Mouse (Mus musculus): ENCODE measurements around the gene Rassf1.

Gene Rassf1

DNA sequence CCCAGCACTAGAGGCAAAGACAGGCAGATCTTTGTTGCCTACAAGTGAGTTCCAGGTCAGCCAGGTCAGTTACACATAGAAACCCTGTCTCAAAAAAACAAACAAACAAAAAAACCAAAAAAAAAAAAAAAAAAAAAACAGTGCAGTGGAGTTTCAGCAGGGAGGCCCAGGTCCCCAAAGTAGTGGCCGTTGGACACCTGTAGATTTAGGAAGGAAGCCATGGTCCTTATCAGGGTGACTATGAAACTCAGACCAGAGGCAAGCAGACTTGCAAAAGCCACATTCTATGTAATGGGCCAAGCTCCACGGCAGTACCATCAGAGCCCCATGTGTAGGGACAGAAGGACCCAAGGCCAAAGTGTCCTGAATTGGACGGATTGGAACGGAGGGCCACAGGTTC lies 30.2 kb downstream of the Rassf1 start:
- no peak for DNase-seq (ENCODE audit: low spot score in 2 of 2)

DNA sequence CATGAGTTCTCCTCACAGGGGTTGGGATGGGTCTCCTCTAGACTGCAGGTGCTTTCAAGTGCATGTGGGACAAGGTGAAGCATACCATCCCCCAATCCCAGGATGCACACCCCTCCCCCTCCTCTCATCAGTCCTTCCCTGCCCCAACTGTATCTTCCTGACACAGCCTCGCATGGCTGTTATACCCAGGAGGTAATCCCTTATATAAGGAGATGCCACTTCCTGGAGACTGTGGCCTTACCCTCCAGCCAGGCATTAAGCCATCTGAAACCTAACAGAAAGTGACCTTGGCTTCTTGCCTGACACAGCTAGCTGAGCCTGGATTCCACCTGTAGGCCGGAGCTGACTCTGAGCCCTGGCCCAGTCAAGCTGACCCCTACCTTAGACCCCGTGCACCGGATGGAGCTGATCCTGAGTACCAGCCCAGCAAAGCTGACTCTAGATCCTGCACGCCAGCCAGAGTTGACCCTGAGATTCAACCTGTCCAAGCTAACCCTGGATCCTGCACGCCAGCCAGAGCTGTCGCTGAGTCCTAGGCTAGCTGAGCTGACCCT lies 31.2 kb downstream of the Rassf1 start:
- no peak for DNase-seq (ENCODE audit: low spot score in 2 of 2)

DNA sequence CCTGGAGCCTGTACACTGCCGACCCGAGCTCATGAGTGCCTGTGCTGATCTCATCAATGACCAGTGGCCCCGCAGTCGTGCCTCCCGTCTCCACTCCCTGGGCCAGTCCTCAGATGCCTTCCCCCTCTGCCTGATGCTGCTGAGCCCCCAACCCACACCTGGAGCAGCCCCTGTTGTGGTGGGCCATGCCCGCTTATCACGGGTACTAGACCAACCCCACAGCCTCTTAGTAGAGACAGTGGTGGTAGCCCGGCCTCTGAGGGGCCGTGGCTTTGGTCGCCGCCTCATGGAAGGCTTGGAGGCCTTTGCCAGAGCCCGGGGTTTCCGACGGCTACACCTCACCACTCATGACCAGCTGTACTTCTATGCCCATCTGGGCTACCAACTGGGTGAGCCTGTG lies 31.8 kb downstream of the Rassf1 start:
- DNase-seq (ENCODE audit: low spot score in 2 of 2): no peak

DNA sequence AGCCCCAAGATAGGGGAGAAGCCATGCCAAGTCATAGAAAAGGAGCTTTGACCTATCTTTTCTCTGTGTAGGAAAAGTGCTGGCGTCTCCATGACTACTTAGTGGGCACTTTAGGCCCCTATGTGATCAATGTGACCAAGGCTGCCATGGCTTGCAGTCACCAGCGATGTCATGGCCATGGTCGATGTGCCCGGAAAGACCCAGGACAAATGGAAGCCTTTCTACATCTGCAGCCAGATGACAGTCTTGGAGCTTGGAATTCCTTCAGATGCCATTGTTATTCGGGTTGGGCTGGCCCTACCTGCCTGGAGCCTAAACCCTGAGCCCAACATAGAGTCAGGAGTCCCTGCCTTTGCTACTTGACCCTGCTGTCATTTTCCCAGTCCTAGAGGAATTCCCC lies 35.1 kb downstream of the Rassf1 start:
- no peak for DNase-seq (ENCODE audit: low spot score in 2 of 2)

DNA sequence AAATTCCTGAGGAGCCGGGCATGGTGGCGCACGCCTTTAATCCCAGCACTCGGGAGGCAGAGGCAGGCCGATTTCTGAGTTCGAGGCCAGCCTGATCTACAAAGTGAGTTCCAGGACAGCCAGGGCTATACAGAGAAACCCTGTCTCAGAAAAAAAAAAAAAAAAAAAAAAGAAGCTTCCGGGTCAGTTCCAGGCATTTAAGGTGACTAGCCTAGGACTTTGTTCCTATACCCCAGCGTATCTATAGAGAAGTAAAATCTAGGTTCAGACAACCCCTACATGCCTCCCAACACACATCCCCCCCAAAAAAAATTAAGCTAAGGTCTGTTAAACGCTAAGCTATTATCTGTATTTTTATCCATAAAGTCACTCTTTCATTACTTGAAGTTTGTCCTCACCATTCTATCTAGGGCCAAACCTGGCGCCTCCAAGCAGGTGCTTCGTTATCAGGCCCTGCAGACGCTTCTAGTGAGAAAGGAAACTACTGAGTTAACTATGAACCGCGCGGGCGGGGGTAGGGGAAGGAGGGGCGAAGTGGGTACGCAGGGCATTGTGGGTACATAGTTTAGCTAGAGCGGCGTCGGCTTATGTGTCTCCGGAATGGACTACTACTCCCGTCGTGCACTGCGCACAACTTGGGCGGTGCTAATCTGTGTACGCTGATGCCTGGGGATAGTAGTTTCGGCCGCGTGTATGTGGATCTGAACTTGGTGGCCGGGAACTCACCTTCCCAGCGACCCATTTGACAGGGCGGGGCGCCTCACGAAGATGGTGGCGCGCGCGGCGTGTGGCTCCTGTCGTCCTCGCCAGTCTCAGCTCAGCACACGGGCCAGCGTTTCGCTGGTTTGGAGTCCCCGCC lies 35.8 kb downstream of the Rassf1 start, which contains the start of gene Ifrd2:
Gene Ifrd2 (plus strand): TSS at position 669 of the 859 bp plus-strand sequence.
- peak; percentile 92 to 95 for DNase-seq (ENCODE audit: low spot score in 2 of 2)

DNA sequence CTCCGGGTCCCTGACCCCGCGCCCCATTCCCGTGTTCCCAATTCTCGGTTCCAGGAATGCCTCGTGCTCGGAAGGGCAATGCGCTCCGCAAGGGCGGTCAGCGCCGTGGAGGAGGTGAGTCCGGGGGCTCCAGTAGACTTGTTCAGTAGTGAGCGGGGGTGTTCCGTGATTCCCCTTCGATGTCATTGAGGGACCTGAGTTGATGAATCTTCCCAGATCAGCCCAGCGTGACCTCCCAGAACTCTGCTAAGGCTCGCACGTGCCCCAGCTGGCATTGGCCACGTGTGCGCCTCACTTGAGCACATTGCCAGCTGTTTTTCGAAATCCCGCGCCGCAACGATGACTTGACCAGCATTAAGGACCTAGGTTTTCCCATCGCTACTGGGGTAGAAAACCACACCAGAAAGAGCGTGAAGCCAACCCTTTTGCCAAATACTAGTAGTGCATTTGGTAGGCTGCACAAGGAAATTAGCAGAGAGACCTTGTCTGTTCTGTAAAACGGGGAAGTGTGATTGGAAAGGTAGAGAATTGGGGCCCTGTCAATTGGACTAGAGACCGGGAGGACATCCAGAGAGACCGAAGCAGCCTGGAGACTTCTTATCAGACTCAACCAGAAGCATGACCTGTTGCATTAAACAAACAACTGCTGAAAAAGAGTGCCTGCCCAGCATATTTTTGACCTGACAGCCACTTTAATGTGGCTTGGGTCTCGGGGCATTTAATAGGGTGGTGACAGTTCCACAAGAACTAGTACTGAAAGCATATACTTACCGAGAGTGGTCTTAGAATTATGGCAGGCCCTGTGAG lies 36.7 kb downstream of the Rassf1 start:
- DNase-seq (ENCODE audit: low spot score in 2 of 2): peak in 1 of 2 experiments; percentile 42

DNA sequence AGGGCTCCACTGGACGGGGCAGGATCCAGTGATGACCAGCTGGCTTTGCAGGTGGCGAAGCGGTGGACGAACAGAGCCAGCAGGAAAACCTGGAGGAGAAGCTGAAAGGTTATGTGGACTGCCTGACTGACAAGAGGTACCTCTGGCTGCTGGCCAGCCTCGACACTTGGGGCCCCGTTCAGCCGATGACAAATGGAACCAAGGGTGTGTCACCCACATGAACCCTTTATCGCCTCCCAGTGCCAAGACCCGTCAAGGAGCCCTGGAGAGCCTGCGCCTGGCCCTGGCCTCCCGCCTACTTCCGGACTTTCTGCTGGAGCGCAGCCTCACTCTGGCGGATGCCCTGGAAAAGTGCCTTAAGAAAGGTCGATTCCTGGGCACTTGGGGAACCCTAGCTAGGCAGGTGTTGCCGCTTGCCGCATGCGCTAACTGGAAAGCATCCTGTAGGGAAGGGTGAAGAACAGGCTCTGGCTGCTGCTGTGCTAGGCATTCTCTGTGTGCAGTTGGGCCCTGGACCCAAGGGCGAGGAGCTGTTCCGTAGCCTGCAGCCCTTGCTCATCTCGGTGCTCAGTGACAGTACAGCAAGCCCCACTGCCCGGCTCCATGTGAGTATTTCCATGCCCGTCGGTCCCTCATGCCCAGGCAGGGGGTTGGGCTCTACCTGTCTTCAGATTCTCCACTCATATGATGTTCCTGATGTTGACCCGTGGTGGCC lies 38.9 kb downstream of the Rassf1 start:
- DNase-seq (ENCODE audit: low spot score in 2 of 2): no peak

DNA sequence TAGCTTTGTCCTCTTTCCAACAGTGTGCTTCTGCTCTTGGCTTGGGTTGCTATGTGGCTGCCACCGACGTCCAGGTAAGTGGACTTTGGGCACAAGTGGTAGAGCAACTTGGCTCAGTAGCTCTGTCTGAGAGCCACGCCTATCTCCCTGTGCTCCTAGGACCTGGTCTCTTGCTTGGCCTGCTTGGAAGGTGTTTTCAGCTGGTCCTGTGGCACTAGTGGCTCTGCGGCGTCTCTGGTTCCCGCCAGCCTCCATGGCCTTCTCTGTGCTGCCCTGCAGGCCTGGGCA lies 39.4 kb downstream of the Rassf1 start:
- no peak for DNase-seq (ENCODE audit: low spot score in 2 of 2)

DNA sequence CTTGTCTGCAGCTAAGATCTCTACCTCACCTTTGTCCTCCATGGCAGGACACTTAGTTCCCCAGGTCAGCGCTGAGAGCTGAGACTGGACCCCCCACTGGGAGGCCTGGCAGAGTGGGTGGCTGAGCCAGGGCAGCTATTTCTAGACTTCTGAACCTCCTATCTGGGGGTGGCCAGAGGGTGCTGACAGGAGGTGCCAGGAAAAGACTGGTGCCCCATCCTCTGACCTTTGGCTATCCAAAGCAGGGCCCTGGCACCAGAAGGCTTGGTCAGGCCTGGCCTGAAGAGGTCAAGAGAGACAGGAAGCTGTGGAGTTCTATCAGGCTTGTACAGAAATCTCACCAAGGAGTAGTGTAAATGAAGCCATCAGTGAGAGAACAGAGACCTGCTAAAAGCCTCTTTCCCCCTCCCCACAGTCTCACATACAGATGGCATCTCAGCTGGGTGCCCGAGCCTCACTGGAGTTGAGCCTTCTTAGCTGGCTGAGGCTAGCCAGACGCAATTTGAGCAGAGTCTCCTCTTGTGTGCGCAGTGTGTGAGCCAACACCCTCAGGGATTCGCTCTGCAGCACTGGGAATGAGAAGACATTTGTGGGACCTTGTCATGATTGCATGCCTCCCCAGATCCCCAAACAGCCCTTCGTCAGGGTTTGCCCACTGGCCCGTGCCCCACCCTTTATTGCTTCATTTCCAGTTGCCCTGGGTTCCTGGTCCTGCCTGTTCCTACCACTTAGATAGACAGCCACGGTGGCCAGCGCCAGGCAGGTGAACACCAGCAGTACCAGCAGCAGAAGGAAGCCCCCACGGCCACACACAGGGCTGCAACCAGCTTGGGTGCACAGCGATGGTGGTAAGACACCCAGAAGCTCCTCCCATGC lies 42.0 kb downstream of the Rassf1 start:
- DNase-seq (ENCODE audit: low spot score in 2 of 2): no peak

DNA sequence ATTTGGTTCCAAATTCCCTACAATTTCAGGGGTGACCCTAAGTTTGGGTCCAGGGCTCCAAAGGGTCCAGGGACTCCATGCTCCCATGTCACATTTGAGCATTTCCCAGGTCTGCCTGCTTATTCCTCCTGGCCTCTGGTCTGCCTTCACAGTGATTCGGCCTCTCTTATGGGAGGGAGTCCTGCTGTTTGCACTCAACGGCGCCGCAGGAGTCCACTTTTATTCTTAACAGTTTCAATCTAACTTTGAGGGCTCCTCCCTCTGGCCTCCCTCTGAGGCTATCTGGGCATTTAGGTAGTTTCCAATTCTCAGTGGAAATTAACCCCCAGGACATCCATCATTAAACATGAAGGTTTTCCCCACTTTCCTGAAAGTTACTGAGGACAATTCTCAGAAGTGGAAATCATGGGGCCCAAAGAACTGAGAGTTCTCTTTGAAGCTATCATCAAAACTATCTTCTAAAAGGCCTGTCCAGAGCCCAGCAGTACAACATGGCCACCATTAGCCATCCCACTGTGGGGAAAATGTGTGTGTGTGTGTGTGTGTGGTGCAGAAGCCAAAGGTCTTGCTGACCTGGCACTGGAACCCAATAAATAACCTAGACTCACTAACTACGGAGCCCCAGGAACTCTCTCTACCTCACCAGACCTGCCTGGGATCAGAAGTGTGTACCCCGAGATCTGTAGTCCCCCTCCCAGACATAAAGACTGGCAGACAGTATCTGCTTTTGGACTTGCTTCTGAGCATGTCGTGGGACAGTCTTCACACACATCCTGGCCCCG lies 43.1 kb downstream of the Rassf1 start:
- DNase-seq (ENCODE audit: low spot score in 2 of 2): no peak

DNA sequence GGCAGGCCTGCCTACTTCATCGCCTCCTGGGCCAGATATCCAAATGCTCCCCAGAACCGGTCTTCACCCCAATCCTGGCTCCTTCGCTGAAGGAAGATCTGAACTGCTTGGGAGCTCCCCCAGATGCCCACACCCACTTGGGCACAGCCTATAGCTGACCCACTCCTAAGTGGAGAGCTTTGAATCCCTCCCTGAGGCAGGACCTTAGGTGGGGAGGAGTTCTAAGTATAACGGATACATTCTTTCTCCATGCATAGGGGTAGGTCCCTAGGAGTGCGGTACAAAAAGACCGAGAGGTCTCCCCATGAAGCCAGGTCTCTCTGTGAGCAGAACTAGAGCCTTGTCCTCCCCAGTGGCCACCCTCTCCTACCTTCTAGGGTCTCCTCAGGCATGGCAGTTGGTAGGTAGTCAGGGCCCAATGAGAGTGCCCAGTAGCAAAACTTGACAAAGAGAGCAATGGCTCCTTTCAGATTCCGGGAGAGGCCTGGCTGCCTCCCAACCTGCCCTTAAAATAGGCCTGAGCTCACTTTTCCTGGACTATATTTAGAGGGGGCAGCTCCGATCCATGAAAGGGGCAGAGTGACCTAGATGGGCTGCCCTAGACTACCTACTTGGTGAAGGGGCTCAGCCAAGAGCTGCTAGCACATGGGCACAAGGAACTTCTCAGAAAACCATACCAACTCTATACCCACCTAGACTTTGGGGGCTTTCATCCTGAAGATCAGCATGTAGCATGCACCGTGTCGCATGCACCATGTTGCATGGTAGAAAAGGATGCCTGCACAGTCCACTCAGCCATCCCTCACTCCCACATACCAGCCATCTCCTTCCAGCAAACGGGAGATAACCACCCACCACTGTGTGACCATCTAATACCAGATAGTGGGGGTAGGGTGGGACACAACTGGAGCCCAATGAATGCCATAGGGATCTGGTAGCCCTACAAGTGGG lies 45.5 kb downstream of the Rassf1 start:
- no peak for DNase-seq (ENCODE audit: low spot score in 2 of 2)

DNA sequence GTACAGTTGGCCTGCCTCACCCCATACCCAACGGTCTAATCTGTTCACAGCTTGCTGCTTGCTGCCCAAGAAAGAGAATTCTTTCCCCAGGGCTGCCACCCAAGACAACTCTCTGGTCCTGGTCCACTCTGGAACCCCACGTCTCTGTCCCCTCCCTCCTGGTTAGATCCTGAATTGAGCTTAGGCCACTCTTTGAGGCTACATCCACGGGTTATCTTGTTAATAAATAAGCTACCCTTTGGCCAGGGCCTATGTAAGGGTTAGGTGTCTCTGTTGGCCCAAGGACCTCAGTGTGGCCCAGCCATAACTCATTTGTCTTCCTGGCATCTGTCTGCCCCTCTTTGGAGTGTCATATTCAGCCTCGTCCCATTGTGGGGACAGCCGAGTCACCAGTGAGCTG lies 47.0 kb downstream of the Rassf1 start:
- DNase-seq (ENCODE audit: low spot score in 2 of 2): no peak

DNA sequence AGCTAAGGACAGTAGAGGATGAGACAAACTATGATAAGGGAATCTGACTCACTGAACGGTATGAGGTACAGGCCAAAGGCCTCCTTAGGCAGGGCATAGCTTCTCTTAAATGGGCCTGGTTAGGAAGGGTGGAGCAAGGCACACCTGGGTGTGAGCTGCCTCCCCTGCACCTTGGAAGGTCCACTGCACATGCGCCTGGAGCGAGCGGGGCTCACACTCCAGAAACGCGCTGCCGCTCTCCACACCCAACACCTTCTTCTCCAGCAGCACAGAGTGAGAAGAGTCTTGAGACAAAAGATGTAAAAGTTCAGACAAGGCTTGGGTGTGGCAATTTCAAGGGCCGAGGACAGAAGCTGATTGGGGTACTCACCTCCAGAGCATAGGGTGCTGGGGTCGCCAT lies 48.1 kb downstream of the Rassf1 start:
- DNase-seq (ENCODE audit: low spot score in 2 of 2): no peak

DNA sequence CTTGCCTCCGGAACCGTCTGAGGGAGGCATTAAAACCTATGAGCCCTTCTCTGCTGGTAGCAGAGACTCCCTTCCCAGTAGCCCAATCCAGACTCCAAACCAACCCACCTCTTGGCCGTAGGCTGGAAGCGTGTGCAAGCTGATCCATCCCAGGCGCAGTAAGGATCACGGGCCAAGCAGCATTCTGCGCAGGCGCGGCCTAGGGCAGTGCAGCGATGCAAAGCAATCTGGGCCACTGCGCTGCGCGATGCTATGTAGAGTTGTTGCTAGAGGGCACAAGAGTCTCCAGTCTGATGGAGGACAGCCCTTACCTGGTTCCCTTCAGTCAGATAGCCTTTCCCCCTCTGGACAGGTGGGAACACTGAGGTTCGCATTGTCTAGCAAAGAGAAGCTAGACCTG lies 48.5 kb downstream of the Rassf1 start:
- DNase-seq (ENCODE audit: low spot score in 2 of 2): no peak

DNA sequence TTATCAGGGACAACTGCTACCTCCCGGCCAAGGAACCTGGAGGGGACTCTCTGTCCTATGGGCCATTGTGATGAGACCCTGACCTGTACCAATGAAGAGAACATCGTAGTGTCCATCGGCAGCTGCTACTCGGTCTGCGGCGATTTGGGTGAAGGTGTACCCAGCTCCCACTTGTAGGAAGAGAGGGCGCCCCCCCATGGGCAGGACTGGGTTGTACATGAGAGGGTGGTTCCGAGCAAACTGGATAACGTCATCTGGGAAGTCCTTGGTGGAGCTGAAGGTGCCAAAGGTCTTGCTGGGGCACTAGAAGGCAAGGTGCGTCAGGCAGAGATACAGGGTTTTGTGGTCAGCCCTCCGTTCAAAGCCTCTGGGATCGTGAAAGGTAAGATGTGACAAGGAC lies 49.4 kb downstream of the Rassf1 start:
- DNase-seq (ENCODE audit: low spot score in 2 of 2): no peak

DNA sequence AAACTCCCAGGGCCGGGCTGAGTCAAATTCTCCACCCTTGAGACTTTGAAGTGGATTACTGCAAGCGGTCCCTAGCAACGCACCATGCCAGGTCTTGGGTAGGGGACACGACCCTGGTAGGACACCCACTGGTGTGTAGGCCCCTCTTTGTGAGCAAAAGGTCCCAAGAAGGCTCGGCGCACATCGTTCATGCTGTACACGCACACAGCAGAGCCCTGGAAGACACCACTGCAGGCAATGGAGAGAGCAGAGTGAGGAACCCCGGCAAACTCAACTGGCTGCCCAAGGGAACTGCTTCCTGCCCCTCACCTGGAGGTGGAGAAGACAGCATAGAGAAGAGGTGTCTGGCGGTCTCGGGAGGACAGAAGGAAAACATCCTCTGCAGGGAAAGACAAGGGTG lies 49.9 kb downstream of the Rassf1 start:
- DNase-seq (ENCODE audit: low spot score in 2 of 2): no peak

DNA sequence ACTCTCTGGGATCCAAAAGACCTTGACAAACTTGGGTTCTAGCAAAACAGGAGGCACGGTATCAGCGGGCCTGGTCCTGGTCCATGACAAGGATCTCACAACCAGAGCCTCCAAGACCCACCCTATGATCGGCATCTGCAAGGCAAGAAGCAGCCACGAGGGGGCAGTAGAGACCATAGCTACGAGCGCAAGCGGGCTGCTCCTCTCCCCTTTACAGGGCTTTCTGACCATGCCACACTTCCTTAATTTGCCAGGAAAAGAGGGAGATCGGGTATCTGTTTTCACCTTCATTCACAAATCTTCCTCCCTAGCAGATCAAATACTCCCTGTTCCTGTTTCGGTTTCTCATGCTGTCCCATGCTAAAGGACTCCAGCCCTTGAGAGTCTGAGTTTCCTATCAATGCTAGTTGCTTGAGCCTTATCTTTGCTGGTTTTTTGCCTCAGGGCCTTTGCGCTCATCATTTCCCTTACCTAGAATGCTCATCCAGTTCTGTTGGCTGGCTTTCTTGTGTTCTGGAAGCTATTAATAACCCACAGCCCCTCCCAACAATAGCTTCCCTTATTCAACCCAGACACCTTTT lies 50.8 kb downstream of the Rassf1 start:
- DNase-seq (ENCODE audit: low spot score in 2 of 2): peak; percentile 93 to 95

DNA sequence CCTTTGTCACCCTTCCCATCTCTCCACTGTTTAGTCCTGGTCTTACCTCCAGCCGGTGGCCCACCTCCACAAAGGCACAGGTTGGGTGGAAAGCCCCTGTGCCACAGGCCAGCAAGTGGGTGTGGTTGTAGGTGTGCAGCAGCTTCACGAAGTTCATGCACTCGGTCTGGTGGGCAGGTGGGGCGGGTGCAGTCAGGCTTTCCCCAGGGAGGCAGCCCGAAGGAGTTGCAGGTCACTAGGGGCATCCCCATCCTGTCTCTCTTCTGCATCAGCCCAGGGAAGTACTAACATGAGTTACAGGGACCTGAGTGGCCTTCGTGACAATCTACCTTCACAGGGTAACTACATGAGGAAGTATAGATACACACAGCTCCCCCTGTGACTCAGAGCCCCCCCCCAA lies 51.9 kb downstream of the Rassf1 start:
- no peak for DNase-seq (ENCODE audit: low spot score in 2 of 2)

Measured in frontal cortex, postnatal 25 days (tissue).